Mouse (Mus musculus): ENCODE results near the gene Reep3. TPM values are rescaled to one million over a fixed set of nuclear protein-coding genes. Genes with fewer than 3 reads are reported as not detected.

The Reep3 gene
- polyA plus RNA-seq, 1 experiment, result 14.7 TPM

GRCm38 (mm10) chr10:66966391-66967109 is 130.2 kb downstream of the Reep3 start:
- Histone ChIP-seq H3ac (ENCODE audit: control insufficient read depth, insufficient read length, low read depth) (no peak overlapping the region), H3K36me3 (ENCODE audit: control insufficient read depth, insufficient read depth) (no peaks in the 10 kb centered on the region), H3K79me2 (ENCODE audit: control insufficient read depth, insufficient read depth) (no peaks in the 10 kb centered on the region), H3K27me3 (ENCODE audit: control insufficient read depth, insufficient read depth, insufficient read length) (no peaks in the 10 kb centered on the region), H3K4me3 (ENCODE audit: insufficient read depth, poor library complexity, severe bottlenecking) (no peak overlapping the region), H3K79me3 (ENCODE audit: low read depth) (no peaks in the 10 kb centered on the region)
- no peak for TF ChIP-seq MYOD1 (IDR thresholded peaks at IDR 0.05; ENCODE audit: control insufficient read depth, insufficient read length, low read depth)
- no peak for TF ChIP-seq CEBPB (IDR thresholded peaks at IDR 0.05; ENCODE audit: low read depth)
- TF ChIP-seq MAX (IDR thresholded peaks at IDR 0.05), result no peak
- TF ChIP-seq MYOG (IDR thresholded peaks at IDR 0.05; ENCODE audit: control insufficient read depth, extremely low read depth, insufficient read length), result no peak
- TF ChIP-seq CTCF (IDR thresholded peaks at IDR 0.05; ENCODE audit: control insufficient read depth, insufficient read depth, insufficient read length), result no peak
- no peak for TF ChIP-seq FOSL1 (IDR thresholded peaks at IDR 0.05; ENCODE audit: insufficient read depth, low read length, poor library complexity, severe bottlenecking)
- no peak for TF ChIP-seq USF1 (IDR thresholded peaks at IDR 0.05; ENCODE audit: low read depth)

- no peaks in the 10 kb centered on the region for H3K36me3 ChIP-seq (ENCODE audit: control insufficient read depth, insufficient read depth)
- no peaks in the 10 kb centered on the region for H3K27me3 ChIP-seq (ENCODE audit: control insufficient read depth, insufficient read depth, insufficient read length)
- no peaks in the 10 kb centered on the region for H3K79me3 ChIP-seq (ENCODE audit: low read depth)
- H3K4me3 ChIP-seq (ENCODE audit: insufficient read depth, poor library complexity, severe bottlenecking), result no peak overlapping the region
- no peak overlapping the region for H3ac ChIP-seq (ENCODE audit: control insufficient read depth, insufficient read length, low read depth)
- TF ChIP-seq CTCF (IDR thresholded peaks at IDR 0.05; ENCODE audit: control insufficient read depth, insufficient read depth, insufficient read length), result no peak
- no peak for TF ChIP-seq CEBPB (IDR thresholded peaks at IDR 0.05; ENCODE audit: low read depth)
- TF ChIP-seq MAX (IDR thresholded peaks at IDR 0.05), result no peak
- no peak for TF ChIP-seq FOSL1 (IDR thresholded peaks at IDR 0.05; ENCODE audit: insufficient read depth, low read length, poor library complexity, severe bottlenecking)
- no peak for TF ChIP-seq MYOG (IDR thresholded peaks at IDR 0.05; ENCODE audit: control insufficient read depth, extremely low read depth, insufficient read length)
- no peak for TF ChIP-seq MYOD1 (IDR thresholded peaks at IDR 0.05; ENCODE audit: control insufficient read depth, insufficient read length, low read depth)
- TF ChIP-seq USF1 (IDR thresholded peaks at IDR 0.05; ENCODE audit: low read depth), result no peak
- H3K79me2 ChIP-seq (ENCODE audit: control insufficient read depth, insufficient read depth), result no peaks in the 10 kb centered on the region
Measured at GRCm38 (mm10) chr10:66960136-66960535, 136.6 kb downstream of the Reep3 start.

Other genes with a start within 250 kb of the Reep3 start
- 6.2 TPM for gene Jmjd1c, start 820 bp downstream of the Reep3 start, polyA plus RNA-seq (2012; fragmentation: generic; extraction: Trizol)
- gene Nrbf2, start 188.4 kb upstream of the Reep3 start, polyA plus RNA-seq (2012; fragmentation: generic; extraction: Trizol), result 14.8 TPM